Mouse (Mus musculus) kidney, adult 2 months (tissue): Measurements from ENCODE around the gene Zcchc7.

Experiments
- CTCF ChIP-seq: fragments of 200-500 bp; conservative IDR thresholded peaks from 2 replicates; pipeline ENCODE4 v1.5.1; 2011; ENCODE audit warnings: low read depth, mild to moderate bottlenecking, control low read depth, low read length, moderate library complexity, mixed read lengths; ENCODE audit not compliant: insufficient read depth, insufficient read length
- POLR2A ChIP-seq: fragments of 200-500 bp; IDR thresholded peaks from one replicate; pipeline ENCODE4 v1.6.1; 2011; ENCODE audit warnings: low read depth, low read length, control low read depth

DNA sequence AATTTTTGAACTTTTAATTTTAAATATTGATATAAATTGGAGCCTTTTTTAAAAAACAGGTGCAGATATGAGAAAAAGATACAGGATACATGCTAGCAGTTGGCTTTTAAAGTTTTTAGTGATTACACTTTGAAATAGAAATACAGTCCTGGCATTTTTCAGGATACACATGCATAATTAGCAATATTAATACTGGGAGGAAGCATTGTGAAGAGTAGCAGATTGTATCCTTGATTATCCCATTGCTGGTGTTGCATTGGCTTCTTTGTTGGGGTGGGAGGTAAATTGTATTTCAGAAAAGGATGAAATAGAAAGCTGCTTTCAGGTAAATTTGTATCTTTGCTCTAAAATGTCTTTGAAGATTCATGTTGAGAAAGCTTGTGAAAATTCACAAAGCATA is 22.0 kb downstream of the Zcchc7 start:
- no peak for TF ChIP-seq CTCF
- TF ChIP-seq POLR2A: no peak
